Comparison of ENCODE assay signal across 22 mouse cellular contexts in genomic region chr16:14008708-14009107, GRCm38 (mm10). TPM values are rescaled to one million over a fixed set of nuclear protein-coding genes. Genes with fewer than 3 reads are reported as not detected.
DNase-seq lines count a peak whose midpoint lies in the region; ATAC-seq and TF ChIP-seq lines count a peak whose summit lies in the region.
"Had no signal": no experiment of that assay in that cellular context is flagged by ENCODE, and none has a peak within 500 bp of the region (broad histone marks: within the 10 kb centered on the region; RNA-seq: fewer than 3 reads in every experiment).

No protein-coding gene starts in this region.

- TF ChIP-seq CTCF in kidney, adult 2 months (conservative IDR thresholded peaks at IDR 0.05; ENCODE audit: insufficient read depth, insufficient read length, low read depth, low read length) = no peak
- TF ChIP-seq CTCF in kidney, postnatal 0 days (IDR thresholded peaks at IDR 0.05; ENCODE audit: low read depth) = no peak

- H3K4me1 ChIP-seq in kidney, adult 2 months (ENCODE audit: control insufficient read depth, insufficient read depth, low read length) = peaks cover 28% of the 10 kb centered on the region; the same call in 1 of the 2 replicates
- H3K4me1 ChIP-seq in kidney, postnatal 0 days (replicated peaks; ENCODE audit: insufficient read depth, low read length) = no peaks in the 10 kb centered on the region
- H3K4me1 ChIP-seq in kidney, embryonic 15.5 days = peaks cover 4% of the 10 kb centered on the region; the same call in 1 of the 2 replicates

- H3K27ac ChIP-seq in kidney, adult 2 months (ENCODE audit: insufficient read depth, low read depth, low read length) = peak overlapping the region; percentile 100
- H3K27ac ChIP-seq in kidney, postnatal 0 days = no peak overlapping the region
- H3K27ac ChIP-seq in kidney, embryonic 15.5 days = no peak overlapping the region

- H3K9ac ChIP-seq in kidney, postnatal 0 days (ENCODE audit: low read depth, low read length) = no peak overlapping the region
- no peak overlapping the region for H3K9ac ChIP-seq in kidney, embryonic 15.5 days

- no peak for TF ChIP-seq POLR2A in kidney, adult 2 months (IDR thresholded peaks at IDR 0.05; ENCODE audit: low read depth, low read length)

- no peaks in the 10 kb centered on the region for H3K27me3 ChIP-seq in kidney, adult 2 months (replicated peaks; ENCODE audit: control insufficient read depth, insufficient read depth, low read length)
- no peaks in the 10 kb centered on the region for H3K27me3 ChIP-seq in kidney, postnatal 0 days (ENCODE audit: insufficient read depth, low read length)
- no peaks in the 10 kb centered on the region for H3K27me3 ChIP-seq in kidney, embryonic 15.5 days
- H3K27me3 ChIP-seq: Patski had no signal

- H3K4me3 ChIP-seq in kidney, adult 2 months (ENCODE audit: insufficient read depth, low read depth, low read length) = no peak overlapping the region
- no peak overlapping the region for H3K4me3 ChIP-seq in kidney, postnatal 0 days (replicated peaks; ENCODE audit: low read depth, low read length)
- H3K4me3 ChIP-seq in kidney, embryonic 15.5 days (replicated peaks) = no peak overlapping the region

- no peaks in the 10 kb centered on the region for H3K36me3 ChIP-seq in kidney, adult 2 months (ENCODE audit: control insufficient read depth, insufficient read depth, low read length)
- no peaks in the 10 kb centered on the region for H3K36me3 ChIP-seq in kidney, postnatal 0 days (ENCODE audit: insufficient read depth, low read length)
- H3K36me3 ChIP-seq in kidney, embryonic 15.5 days = no peaks in the 10 kb centered on the region
- H3K36me3 ChIP-seq: G1E had no signal

- H3K9me3 ChIP-seq in kidney, postnatal 0 days (replicated peaks; ENCODE audit: low read length) = no peaks in the 10 kb centered on the region
- no peaks in the 10 kb centered on the region for H3K9me3 ChIP-seq in kidney, embryonic 15.5 days (replicated peaks)
- H3K9me3 ChIP-seq: G1E had no signal

- peak; percentile 17 for DNase-seq in kidney, adult 11 months
- DNase-seq in kidney, postnatal 10 days = no peak
- peak; percentile 59 for DNase-seq in kidney, adult 2 months
- DNase-seq in kidney, postnatal 4 days = no peak
- peak; percentile 68 for DNase-seq in kidney, adult 9 months
- no peak for DNase-seq in kidney, adult 18-20 months
- no peak for DNase-seq in kidney, postnatal 0 days (ENCODE audit: low spot score)
- DNase-seq: adrenal gland, adult 2 months; adrenal gland, adult 8-10 months; adrenal gland, postnatal 10 days; adrenal gland, postnatal 14 days; adrenal gland, postnatal 25 days; adrenal gland, postnatal 36 days; B cell, adult 2 months; cerebellum, adult 11 months; cerebellum, adult 11-12 months had no signal

- H3K4me2 ChIP-seq in kidney, postnatal 0 days (ENCODE audit: low read length) = no peak overlapping the region
- no peak overlapping the region for H3K4me2 ChIP-seq in kidney, embryonic 15.5 days

- peak; percentile 50; the same call in 1 of the 2 replicates for ATAC-seq in kidney, postnatal 0 days (replicated peaks; ENCODE audit: low FRiP score, low read depth)
- no peak for ATAC-seq in kidney, embryonic 15.5 days (replicated peaks; ENCODE audit: low FRiP score)
- ATAC-seq: activated CD4-positive, CD25-positive, alpha-beta regulatory T cell, adult 4 months; CD4-positive, CD25-positive, alpha-beta regulatory T cell, adult 4 months; Patski had no signal

RNA-seq across cellular contexts. Expression of gene Ifitm7, which starts 22.0 kb away (rescaled TPM):
- 0.09 and 0.20 TPM in 2 replicates for polyA plus RNA-seq in kidney, adult 2 months (2012; rRNA removed)
- 0.22 TPM in 1 of 2 replicates, not detected in the other for polyA plus RNA-seq in kidney, postnatal 0 days (2015; fragmentation: Nextera tagmentation; extraction: Ambion mirVana)
- polyA plus RNA-seq in kidney, embryonic 15.5 days (2015; fragmentation: Nextera tagmentation; extraction: Ambion mirVana) = 0.08 TPM in 1 of 2 replicates, not detected in the other
- polyA plus RNA-seq: activated CD4-positive, CD25-positive, alpha-beta regulatory T cell, adult 4 months; adrenal gland, adult 2 months; C2C12; CD4-positive, CD25-positive, alpha-beta regulatory T cell, adult 4 months; G1E had no signal

RNA-seq across cellular contexts. Expression of gene 2900011O08Rik, which starts 22.3 kb away (rescaled TPM):
- polyA plus RNA-seq in kidney, adult 2 months (2012; rRNA removed) = 0.37 and 0.41 TPM in 2 replicates
- polyA plus RNA-seq in kidney, postnatal 0 days (2015; fragmentation: Nextera tagmentation; extraction: Ambion mirVana) = 0.84 and 1.1 TPM in 2 replicates
- polyA plus RNA-seq in kidney, embryonic 15.5 days (2015; fragmentation: Nextera tagmentation; extraction: Ambion mirVana) = 1.6 and 2.2 TPM in 2 replicates
- polyA plus RNA-seq: CD4-positive, CD25-positive, alpha-beta regulatory T cell, adult 4 months; G1E had no signal

Comparison
In these comparisons a context has a peak if more than half of its experiments do, and no peak if none do; other contexts are left out.
1. DNase-seq: peak in kidney, adult 11 months (single experiment), kidney, adult 2 months (single experiment) and kidney, adult 9 months (single experiment); none in kidney, postnatal 10 days (single experiment), kidney, postnatal 4 days (0 of 2), kidney, adult 18-20 months (single experiment) and kidney, postnatal 0 days (single experiment).